Mouse (Mus musculus): ENCODE results near the gene Ubald2. TPM values are rescaled to one million over a fixed set of nuclear protein-coding genes. Genes with fewer than 3 reads are reported as not detected.
"Not testable (repeated sequence)": the region's sequence is repeated elsewhere in the genome, so short reads cannot be mapped to it uniquely, and the experiment has no call there.

Gene Ubald2
- polyA plus RNA-seq, 1 experiment from 2014 or later, result 80.2 TPM

DNA sequence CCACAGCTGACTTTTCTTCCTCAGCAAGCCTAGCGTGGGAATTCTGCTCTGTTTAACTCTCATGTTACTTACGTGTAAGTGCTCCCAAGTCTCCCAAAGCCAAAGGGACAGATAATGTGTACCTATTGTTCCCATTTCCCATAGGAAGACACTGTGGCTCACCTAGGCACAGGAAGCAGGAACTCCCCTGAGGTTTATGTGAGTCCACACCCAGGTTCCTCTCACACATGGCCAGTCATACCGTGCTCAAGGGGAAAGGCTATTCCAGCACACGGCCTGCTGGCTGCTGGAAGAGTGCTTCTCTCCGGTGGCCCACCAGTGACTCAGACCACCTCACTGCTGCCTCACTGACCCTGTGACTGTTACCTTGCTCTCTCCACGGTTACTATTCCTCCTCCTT lies 12.8 kb upstream of the Ubald2 start:
- no peak for ATAC-seq (replicated peaks; ENCODE audit: low FRiP score)
- H3K9ac ChIP-seq (ENCODE audit: low read depth, low read length), result no peak overlapping the region; the same call in 1 of the 2 replicates
- no peaks in the 10 kb centered on the region for H3K36me3 ChIP-seq (ENCODE audit: control insufficient read depth, insufficient read depth, low read length)
- no peaks in the 10 kb centered on the region; the same call in 1 of the 2 replicates for H3K27me3 ChIP-seq (replicated peaks; ENCODE audit: control insufficient read depth, insufficient read depth, low read length)
- H3K9me3 ChIP-seq (ENCODE audit: control insufficient read depth, low read length), result no peaks in the 10 kb centered on the region
- H3K27ac ChIP-seq (ENCODE audit: low read depth, low read length), result no peak overlapping the region; the same call in 1 of the 2 replicates
- peaks cover 9% of the 10 kb centered on the region; the same call in 1 of the 2 replicates for H3K4me1 ChIP-seq (replicated peaks; ENCODE audit: control insufficient read depth, insufficient read depth, low read length)
- H3K4me3 ChIP-seq (ENCODE audit: low read depth, low read length), result no peak overlapping the region
- no peak for DNase-seq (ENCODE audit: low spot score)
- WGBS, result 70% methylated on average over 6 of the region's 6 CpGs
- no peak overlapping the region for H3K4me2 ChIP-seq

DNA sequence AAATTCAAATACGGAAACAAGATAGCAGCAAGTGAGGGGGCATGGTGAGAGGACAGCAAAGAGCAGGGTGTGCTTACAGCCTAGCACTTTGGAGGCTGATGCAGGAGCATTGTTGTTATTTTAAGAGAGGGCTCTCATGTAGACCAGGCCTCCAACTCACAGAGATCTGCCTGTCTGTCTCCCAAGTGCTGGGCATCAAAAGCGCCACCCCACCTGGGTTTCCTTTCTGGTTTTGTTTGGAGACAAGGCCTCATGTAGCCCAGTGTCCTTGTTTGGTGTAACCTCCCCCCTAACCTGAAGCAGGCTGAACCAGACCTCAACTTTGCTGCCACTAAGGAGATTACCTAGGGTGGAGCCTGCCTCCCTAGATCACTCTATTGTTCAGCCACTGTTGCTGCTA lies 11.3 kb upstream of the Ubald2 start:
- Histone ChIP-seq H3K36me3 (ENCODE audit: control insufficient read depth, insufficient read depth, low read length) (no peaks in the 10 kb centered on the region), H3K4me2 (no peak overlapping the region), H3K9me3 (ENCODE audit: control insufficient read depth, low read length) (no peaks in the 10 kb centered on the region), H3K4me3 (ENCODE audit: low read depth, low read length) (no peak overlapping the region), H3K9ac (ENCODE audit: low read depth, low read length) (no peak overlapping the region), H3K27ac (ENCODE audit: low read depth, low read length) (no peak overlapping the region), H3K4me1 (replicated peaks; ENCODE audit: control insufficient read depth, insufficient read depth, low read length) (peaks cover 9% of the 10 kb centered on the region; the same call in 1 of the 2 replicates), H3K27me3 (replicated peaks; ENCODE audit: control insufficient read depth, insufficient read depth, low read length) (no peaks in the 10 kb centered on the region; the same call in 1 of the 2 replicates)
- DNase-seq (ENCODE audit: low spot score), result no peak
- ATAC-seq (replicated peaks; ENCODE audit: low FRiP score), result no peak
- WGBS, result 78% methylated on average over 2 of the region's 2 CpGs

DNA sequence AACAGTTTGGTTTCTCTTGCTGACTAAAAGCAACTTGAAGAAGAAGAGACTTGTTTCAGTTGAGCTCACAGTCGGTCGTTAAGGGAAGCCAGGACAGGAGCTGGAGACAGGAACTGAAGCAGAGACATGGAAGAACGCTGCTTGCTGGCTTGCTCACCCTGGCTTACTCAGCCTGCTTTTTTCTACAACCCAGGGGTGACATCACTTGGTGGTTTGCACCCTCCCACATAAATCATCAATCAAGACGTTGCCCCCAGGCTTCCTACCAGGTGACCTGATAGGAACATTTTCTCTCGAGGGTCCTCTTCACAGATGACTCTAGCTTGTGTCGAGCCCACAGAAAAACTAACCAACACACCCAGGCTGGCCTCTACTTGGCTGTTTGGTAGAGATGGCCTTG lies 10.7 kb upstream of the Ubald2 start:
- 70% methylated on average over 6 of the region's 6 CpGs for WGBS

DNA sequence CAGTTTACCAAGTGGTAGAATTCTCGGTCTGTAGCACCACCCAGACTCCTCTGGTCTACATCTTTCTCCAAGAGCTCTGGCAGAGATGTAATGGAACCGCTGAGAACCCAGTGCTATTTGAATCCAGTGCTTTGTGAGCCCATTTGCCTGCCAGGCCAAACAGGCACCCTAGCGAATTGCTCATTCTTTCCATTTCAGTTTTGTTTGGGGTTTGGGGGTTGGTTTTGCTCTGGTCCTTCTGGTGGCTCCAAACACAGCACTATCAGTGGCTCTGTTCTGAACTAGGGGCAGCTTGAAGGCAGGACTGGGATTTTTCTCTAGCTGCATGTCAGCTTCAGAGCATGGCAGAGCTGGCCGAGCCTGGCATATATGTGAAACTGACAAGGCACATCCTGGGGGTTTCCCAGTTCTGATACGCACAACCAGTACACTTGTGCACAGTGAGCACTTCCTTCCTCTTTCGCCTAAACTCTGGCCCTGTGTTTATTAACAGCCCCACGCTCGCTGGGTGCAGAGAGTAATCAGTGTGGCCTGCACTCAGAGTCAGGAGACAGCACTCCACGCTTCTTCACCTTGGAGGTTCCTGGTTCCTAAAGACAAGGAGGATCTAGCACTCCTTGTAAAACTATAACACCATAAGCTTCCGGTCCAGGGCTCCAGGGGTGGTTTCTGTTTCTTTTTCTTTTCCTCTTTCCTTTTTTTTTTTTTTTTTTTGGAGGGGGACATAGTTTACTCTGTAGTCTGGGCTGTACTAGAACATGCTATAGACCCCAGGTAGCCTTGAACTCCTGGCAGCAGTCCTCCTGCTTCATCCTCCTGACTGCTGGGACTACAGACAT lies 9.9 kb upstream of the Ubald2 start:
- Histone ChIP-seq H3K4me2 (peak overlapping the region; percentile 30; the same call in 1 of the 2 replicates), H3K4me1 (replicated peaks; ENCODE audit: control insufficient read depth, insufficient read depth, low read length) (peaks cover 10% of the 10 kb centered on the region), H3K4me3 (ENCODE audit: low read depth, low read length) (no peak overlapping the region), H3K9me3 (ENCODE audit: control insufficient read depth, low read length) (no peaks in the 10 kb centered on the region), H3K36me3 (ENCODE audit: control insufficient read depth, insufficient read depth, low read length) (no peaks in the 10 kb centered on the region), H3K27me3 (replicated peaks; ENCODE audit: control insufficient read depth, insufficient read depth, low read length) (no peaks in the 10 kb centered on the region; the same call in 1 of the 2 replicates), H3K9ac (ENCODE audit: low read depth, low read length) (no peak overlapping the region), H3K27ac (ENCODE audit: low read depth, low read length) (no peak overlapping the region)
- DNase-seq (ENCODE audit: low spot score) (no peak), ATAC-seq (replicated peaks; ENCODE audit: low FRiP score) (no peak)
- WGBS, result 51% methylated on average over 10 of the region's 10 CpGs

More for the DNA sequence above, 10.7 kb upstream of the Ubald2 start:
- H3K27ac ChIP-seq (ENCODE audit: low read depth, low read length), result no peak overlapping the region
- H3K4me3 ChIP-seq (ENCODE audit: low read depth, low read length), result no peak overlapping the region
- DNase-seq (ENCODE audit: low spot score), result no peak
- no peak for ATAC-seq (replicated peaks; ENCODE audit: low FRiP score)
- no peak overlapping the region for H3K4me2 ChIP-seq
- peaks cover 6% of the 10 kb centered on the region; the same call in 1 of the 2 replicates for H3K4me1 ChIP-seq (replicated peaks; ENCODE audit: control insufficient read depth, insufficient read depth, low read length)
- H3K27me3 ChIP-seq (replicated peaks; ENCODE audit: control insufficient read depth, insufficient read depth, low read length), result no peaks in the 10 kb centered on the region; the same call in 1 of the 2 replicates
- no peaks in the 10 kb centered on the region for H3K9me3 ChIP-seq (ENCODE audit: control insufficient read depth, low read length)
- no peaks in the 10 kb centered on the region for H3K36me3 ChIP-seq (ENCODE audit: control insufficient read depth, insufficient read depth, low read length)
- H3K9ac ChIP-seq (ENCODE audit: low read depth, low read length), result no peak overlapping the region

DNA sequence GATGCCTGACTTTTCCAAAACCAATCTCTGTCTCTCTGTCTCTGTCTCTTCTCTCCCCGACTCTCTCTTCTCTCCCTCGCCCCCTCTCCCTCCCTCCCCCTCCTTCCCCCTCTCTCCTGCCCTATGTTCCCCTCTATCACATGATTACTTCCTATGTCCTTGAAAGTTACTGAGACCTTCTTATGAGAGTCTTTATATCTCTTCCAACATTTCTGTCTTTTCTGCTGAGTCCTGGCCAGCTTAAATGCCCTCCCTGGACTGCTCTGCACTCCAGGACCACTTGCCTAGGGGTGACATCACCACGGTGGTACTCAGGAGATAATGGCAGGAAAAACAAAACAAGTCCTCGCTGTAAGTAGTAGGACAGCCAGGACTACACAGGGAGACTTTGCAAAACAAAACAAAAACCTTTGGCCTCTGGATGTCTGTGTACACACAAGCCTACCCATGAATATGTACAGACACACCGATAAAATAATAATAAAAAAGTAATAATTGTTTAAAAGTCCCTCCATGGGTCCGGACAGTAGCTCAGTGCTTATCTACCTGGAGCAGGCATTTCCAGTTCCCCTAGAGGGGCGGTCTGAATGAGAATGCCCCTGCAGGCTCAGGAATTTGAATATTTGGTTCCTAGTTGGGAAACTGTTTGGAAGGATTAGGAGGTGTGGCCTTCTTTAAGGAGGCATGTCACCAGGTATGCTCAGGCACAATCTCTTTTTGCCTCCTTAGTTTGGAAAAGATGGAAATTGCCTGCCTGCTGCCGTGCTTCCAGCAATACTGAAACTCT lies 9.1 kb upstream of the Ubald2 start:
- Histone ChIP-seq H3K27me3 (replicated peaks; ENCODE audit: control insufficient read depth, insufficient read depth, low read length) (no peaks in the 10 kb centered on the region; the same call in 1 of the 2 replicates), H3K4me1 (replicated peaks; ENCODE audit: control insufficient read depth, insufficient read depth, low read length) (peaks cover 18% of the 10 kb centered on the region), H3K9me3 (ENCODE audit: control insufficient read depth, low read length) (no peaks in the 10 kb centered on the region), H3K27ac (ENCODE audit: low read depth, low read length) (no peak overlapping the region; the same call in 1 of the 2 replicates), H3K4me2 (peak overlapping the region; percentile 30; the same call in 1 of the 2 replicates), H3K9ac (ENCODE audit: low read depth, low read length) (no peak overlapping the region), H3K36me3 (ENCODE audit: control insufficient read depth, insufficient read depth, low read length) (no peaks in the 10 kb centered on the region), H3K4me3 (ENCODE audit: low read depth, low read length) (no peak overlapping the region)
- ATAC-seq (replicated peaks; ENCODE audit: low FRiP score) (no peak), DNase-seq (ENCODE audit: low spot score) (no peak)
- WGBS, result 37% methylated on average over 8 of the region's 8 CpGs

DNA sequence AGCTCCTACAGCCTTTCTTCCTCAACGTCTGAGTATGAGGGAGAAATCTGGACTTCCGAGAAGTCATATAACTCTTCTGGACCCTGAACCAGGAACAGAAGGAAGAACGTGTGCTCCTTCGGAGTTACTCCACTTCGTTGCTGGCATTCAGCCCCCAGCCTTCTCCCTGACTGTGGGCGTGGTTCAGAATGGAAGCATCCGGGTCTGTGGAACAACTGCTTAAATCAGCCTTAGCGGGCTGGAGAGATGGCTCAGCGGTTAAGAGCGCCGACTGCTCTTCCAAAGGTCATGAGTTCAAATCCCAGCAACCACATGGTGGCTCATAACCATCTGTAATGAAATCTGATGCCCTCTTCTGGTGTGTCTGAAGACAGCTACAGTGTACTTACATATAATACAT lies 7.6 kb upstream of the Ubald2 start:
- DNase-seq (ENCODE audit: low spot score), result not testable (repeated sequence)
- 85% methylated on average over 11 of the region's 11 CpGs for WGBS
- peaks cover 30% of the 10 kb centered on the region for H3K4me1 ChIP-seq (replicated peaks; ENCODE audit: control insufficient read depth, insufficient read depth, low read length)

DNA sequence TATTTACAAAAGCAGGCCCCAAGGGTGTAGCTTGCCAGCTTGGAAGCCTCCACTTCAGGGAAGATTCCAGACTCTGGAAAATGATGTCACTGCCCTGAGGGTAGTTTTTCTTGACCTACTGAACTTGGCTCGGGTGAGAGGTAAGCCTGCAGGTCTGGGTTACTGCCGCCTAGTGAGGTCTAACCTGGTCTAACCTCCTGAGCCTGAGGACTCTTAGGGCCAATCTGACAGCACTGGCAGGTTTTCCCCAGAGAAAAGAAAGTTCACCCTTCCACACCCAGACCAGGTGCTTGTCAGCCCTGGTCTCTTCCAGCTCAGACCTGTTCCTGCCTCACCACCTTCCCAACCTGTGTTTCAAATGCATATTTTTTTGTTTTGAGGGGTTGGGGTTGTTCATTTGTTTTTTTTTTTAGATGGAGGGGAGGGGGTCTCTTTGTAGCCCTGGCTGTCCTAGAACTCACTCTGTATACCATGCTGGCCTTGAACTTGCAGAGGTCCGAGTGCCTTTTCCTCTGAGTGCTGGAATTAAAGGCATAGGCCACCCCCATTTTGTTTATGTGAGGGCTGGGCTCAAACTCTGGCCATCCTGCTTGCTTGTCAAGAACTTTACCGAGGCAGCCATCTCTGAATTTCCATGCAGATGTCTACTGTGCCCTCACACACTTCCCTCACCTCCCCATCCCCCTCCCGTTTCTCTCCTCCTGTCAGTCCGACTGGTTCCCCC lies 6.9 kb upstream of the Ubald2 start:
- Histone ChIP-seq H3K36me3 (ENCODE audit: control insufficient read depth, insufficient read depth, low read length) (no peaks in the 10 kb centered on the region), H3K4me1 (replicated peaks; ENCODE audit: control insufficient read depth, insufficient read depth, low read length) (peaks cover 30% of the 10 kb centered on the region), H3K9ac (ENCODE audit: low read depth, low read length) (no peak overlapping the region), H3K27me3 (replicated peaks; ENCODE audit: control insufficient read depth, insufficient read depth, low read length) (no peaks in the 10 kb centered on the region), H3K9me3 (ENCODE audit: control insufficient read depth, low read length) (no peaks in the 10 kb centered on the region), H3K4me2 (no peak overlapping the region), H3K4me3 (ENCODE audit: low read depth, low read length) (no peak overlapping the region), H3K27ac (ENCODE audit: low read depth, low read length) (no peak overlapping the region)
- 66% methylated on average over 6 of the region's 6 CpGs for WGBS
- ATAC-seq (replicated peaks; ENCODE audit: low FRiP score) (no peak), DNase-seq (ENCODE audit: low spot score) (no peak)

More for the DNA sequence above, 7.6 kb upstream of the Ubald2 start:
- H3K9ac ChIP-seq (ENCODE audit: low read depth, low read length); H3K36me3 ChIP-seq (ENCODE audit: control insufficient read depth, insufficient read depth, low read length); H3K4me2 ChIP-seq; H3K27ac ChIP-seq (ENCODE audit: low read depth, low read length); H3K27me3 ChIP-seq (replicated peaks; ENCODE audit: control insufficient read depth, insufficient read depth, low read length); ATAC-seq (replicated peaks; ENCODE audit: low FRiP score); H3K9me3 ChIP-seq (ENCODE audit: control insufficient read depth, low read length); H3K4me3 ChIP-seq (ENCODE audit: low read depth, low read length): not testable (repeated sequence)

Data from liver, embryonic 11.5 days (tissue).